Mouse (Mus musculus) kidney, postnatal 0 days (tissue): Measurements from ENCODE around the gene Mrpl22. TPM values are rescaled to one million over a fixed set of nuclear protein-coding genes. Genes with fewer than 3 reads are reported as not detected.

ENCODE experiments used
- ATAC-seq: fragments of 200-750 bp; cut with Nextera tagmentation; replicated peaks from 2 replicates; pipeline ENCODE4 v1.8.0; 2017; ENCODE audit warnings: low read depth, moderate number of reproducible peaks, moderate TSS enrichment, moderate library complexity; ENCODE audit not compliant: low FRiP score
- DNase-seq: peaks from one replicate; pipeline ENCODE4 v3.0.0-alpha.2; 2016; ENCODE audit warnings: low spot score
- H3K27ac ChIP-seq: fragments of 300-500 bp; sonication (generic); 2 replicates; pipeline ENCODE4 v1.5.1; 2014; ENCODE audit warnings: mild to moderate bottlenecking
- H3K27me3 ChIP-seq: fragments of 300-500 bp; sonication (generic); 2 replicates; pipeline ENCODE4 v1.6.1; 2014; ENCODE audit warnings: low read length, mixed read lengths; ENCODE audit not compliant: insufficient read depth
- H3K36me3 ChIP-seq: fragments of 300-500 bp; sonication (generic); 2 replicates; pipeline ENCODE4 v1.6.1; 2014; ENCODE audit warnings: low read length, mixed read lengths; ENCODE audit not compliant: insufficient read depth
- H3K4me1 ChIP-seq: fragments of 300-500 bp; sonication (generic); replicated peaks from 2 replicates; pipeline ENCODE4 v1.6.1; 2014; ENCODE audit warnings: antibody characterized with exemption, low read length, mixed read lengths; ENCODE audit not compliant: insufficient read depth
- H3K4me2 ChIP-seq: fragments of 300-500 bp; sonication (generic); 2 replicates; pipeline ENCODE4 v1.6.1; 2014; ENCODE audit warnings: mild to moderate bottlenecking, low read length, moderate library complexity, mixed read lengths
- H3K4me3 ChIP-seq: fragments of 300-500 bp; sonication (generic); replicated peaks from 2 replicates; pipeline ENCODE4 v1.5.1; 2014; ENCODE audit warnings: low read depth, low read length
- H3K9ac ChIP-seq: fragments of 300-500 bp; sonication (generic); 2 replicates; pipeline ENCODE4 v1.6.1; 2014; ENCODE audit warnings: low read depth, low read length
- H3K9me3 ChIP-seq: fragments of 300-500 bp; sonication (generic); replicated peaks from 2 replicates; pipeline ENCODE4 v1.6.1; 2016; ENCODE audit warnings: low read length, inconsistent platforms, mixed read lengths
- CTCF ChIP-seq: IDR thresholded peaks from 2 replicates; pipeline ENCODE4 v1.5.1; 2016; ENCODE audit warnings: antibody characterized with exemption, low read depth, mild to moderate bottlenecking, moderate library complexity
- WGBS: fragments of 180-500 bp; shearing (Covaris S2); extraction: QIAGEN DNeasy Blood & Tissue Kit; methylation state at CpG from one replicate; pipeline ENCODE4 v1.1.7; 2014; 5-methylcytosine and 5-hydroxymethylcytosine counted together
- polyA plus RNA-seq: library from polyadenylated mRNA; unstranded; fragments of >200 nt; fragmentation: Nextera tagmentation; extraction: Ambion mirVana; gene quantifications from 2 replicates; pipeline ENCODE4 v1.2.1, GENCODE M21; 2015

The Mrpl22 gene
- 139 and 146 TPM in 2 replicates for polyA plus RNA-seq

DNA sequence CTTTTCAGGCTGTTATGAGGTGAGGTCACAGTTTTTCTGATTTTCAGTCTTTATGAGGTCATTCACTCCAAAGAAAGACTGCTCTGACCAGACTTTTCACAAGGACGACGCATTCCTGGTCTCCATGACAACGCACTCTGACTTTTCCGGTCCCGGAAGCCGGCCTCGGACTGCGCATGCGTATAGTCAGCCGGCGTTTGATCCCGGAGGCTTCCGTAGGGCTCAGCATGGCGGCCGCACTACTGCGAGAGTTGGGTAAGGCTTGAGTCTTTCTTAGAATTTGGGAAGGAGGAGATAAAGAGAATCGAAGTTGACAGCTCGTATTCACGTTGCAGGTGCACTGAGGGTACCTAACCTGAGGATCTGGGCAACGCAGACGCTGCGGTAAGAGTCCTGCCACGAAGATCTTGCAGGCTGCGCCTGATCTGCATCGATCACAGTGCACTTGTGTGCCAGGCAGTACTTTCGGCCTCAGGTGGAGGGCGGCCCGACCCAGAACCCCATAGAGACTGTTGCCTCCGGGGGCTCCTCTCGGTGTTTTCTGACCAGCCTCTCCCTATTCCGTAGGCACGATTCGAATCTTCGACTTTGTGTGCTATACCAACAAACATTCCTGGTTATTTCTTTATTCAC, at the start of gene Mrpl22:
Gene Mrpl22 (plus strand): TSS at position 203 of the 633 bp plus-strand sequence.
- no peaks in the 10 kb centered on the region for H3K27me3 ChIP-seq
- H3K4me2 ChIP-seq, result peak within 1 kb of the TSS; percentile 65
- H3K9me3 ChIP-seq, result no peaks in the 10 kb centered on the region
- peak; percentile 72 for ATAC-seq
- peak within 1 kb of the TSS; percentile 75 for H3K4me3 ChIP-seq
- DNase-seq, result peak; percentile 98
- H3K27ac ChIP-seq, result peak within 1 kb of the TSS; percentile 81
- H3K9ac ChIP-seq, result peak within 1 kb of the TSS; percentile 76
- under 1% methylated on average over 34 of the region's 34 CpGs for WGBS
- H3K36me3 ChIP-seq, result peaks cover 20% of the 10 kb centered on the region; the same call in 1 of the 2 replicates
- TF ChIP-seq CTCF, result no peak
- H3K4me1 ChIP-seq, result 0 out of 2 replicates have a peak, but pooled peaks cover 3% of the 10 kb centered on the region

DNA sequence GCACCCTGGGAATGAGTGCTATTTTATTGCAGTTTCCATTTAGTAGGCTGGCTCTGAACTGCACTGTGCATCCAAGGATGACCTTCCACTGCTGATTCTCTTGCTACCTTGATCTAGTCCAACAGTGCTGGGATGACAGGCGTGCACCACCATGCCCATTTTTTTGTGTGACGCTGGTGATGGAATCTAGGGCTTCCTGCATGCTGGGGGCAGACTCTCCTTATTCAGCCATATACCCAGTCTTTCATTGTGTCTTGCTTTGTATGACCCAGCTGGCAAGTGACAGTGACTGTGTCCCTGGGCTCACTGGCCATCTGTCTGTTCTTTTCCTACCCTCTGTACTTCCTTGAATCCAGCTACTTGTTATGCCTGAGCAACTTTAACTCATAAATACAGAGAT, 47.8 kb upstream of the Mrpl22 start:
- TF ChIP-seq CTCF, result no peak
- no peaks in the 10 kb centered on the region for H3K27me3 ChIP-seq
- H3K4me1 ChIP-seq, result no peaks in the 10 kb centered on the region
- no peak overlapping the region for H3K27ac ChIP-seq
- WGBS, result 90% methylated on average over 2 of the region's 2 CpGs
- DNase-seq (no peak), ATAC-seq (no peak)
- H3K4me3 ChIP-seq, result no peak overlapping the region
- peaks cover 48% of the 10 kb centered on the region for H3K36me3 ChIP-seq
- H3K9me3 ChIP-seq, result no peaks in the 10 kb centered on the region
- no peak overlapping the region for H3K9ac ChIP-seq
- no peak overlapping the region for H3K4me2 ChIP-seq

DNA sequence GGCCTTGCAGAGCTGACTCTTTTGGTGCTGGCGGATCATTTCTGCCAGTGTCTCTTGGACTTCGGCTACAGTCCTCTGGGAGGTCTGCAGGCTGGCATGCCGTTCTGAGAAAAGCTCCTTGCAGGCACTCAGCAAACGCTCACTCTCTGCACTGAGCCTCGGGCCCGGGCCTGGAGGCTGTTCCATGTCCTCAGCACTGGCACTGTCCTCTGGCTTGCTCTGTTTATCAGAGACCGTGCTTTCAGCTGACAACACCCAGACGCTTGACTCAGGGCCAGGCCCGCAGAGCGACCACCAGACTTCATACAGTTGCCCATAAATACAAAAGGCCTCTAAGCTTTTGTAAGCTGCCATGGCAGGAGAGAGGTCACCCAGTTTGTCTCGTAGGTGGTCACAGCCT, 46.4 kb upstream of the Mrpl22 start:
- no peak for TF ChIP-seq CTCF

DNA sequence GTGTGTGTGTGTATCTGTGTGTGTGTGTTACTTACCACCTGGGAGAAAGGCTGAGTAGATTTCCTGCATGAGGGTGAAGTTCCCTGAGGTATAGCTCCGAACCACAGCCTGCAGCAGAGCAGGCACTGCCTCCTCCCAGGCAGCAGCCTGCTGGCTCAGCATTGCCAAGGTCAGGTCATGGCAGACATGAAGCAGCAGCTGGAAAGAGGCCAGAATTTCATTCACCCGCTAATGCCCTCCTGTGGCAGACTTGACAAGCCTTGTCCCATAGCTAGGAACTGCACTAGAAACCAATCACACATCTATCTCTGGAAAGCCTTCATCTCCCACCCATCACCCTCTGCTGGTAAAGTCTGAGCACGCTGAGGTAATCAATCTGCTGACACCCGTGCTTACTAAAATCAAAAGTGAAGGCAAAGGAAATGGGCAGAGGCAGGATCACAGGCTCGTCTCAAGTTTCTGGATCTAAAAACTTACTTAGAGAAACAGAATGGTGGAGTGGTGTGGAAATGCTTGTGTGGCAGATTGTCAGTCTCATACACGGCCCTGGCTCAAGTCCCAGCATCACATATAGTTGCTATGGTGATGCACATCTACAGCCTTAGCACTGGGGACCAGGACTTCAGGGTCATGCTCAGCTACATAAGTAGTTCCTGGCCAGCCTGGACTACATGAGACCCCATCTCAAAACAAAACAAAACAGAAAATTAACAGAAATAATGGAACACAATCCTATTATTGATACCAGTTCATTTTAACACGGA, 44.9 kb upstream of the Mrpl22 start:
- Histone ChIP-seq H3K4me2 (no peak overlapping the region), H3K9ac (no peak overlapping the region), H3K4me3 (no peak overlapping the region), H3K4me1 (no peaks in the 10 kb centered on the region), H3K27ac (no peak overlapping the region), H3K27me3 (no peaks in the 10 kb centered on the region), H3K36me3 (peaks cover 44% of the 10 kb centered on the region), H3K9me3 (no peaks in the 10 kb centered on the region)
- 23% methylated on average over 7 of the region's 7 CpGs for WGBS
- TF ChIP-seq CTCF, result peak; percentile 58
- DNase-seq, result peak; percentile 75
- no peak for ATAC-seq

More for the DNA sequence above, 46.4 kb upstream of the Mrpl22 start:
- Histone ChIP-seq H3K9ac (no peak overlapping the region), H3K4me1 (no peaks in the 10 kb centered on the region), H3K4me3 (no peak overlapping the region), H3K27ac (no peak overlapping the region), H3K9me3 (no peaks in the 10 kb centered on the region), H3K27me3 (no peaks in the 10 kb centered on the region), H3K4me2 (no peak overlapping the region), H3K36me3 (peaks cover 44% of the 10 kb centered on the region)
- no peak for ATAC-seq
- no peak for DNase-seq
- 83% methylated on average over 11 of the region's 11 CpGs for WGBS

DNA sequence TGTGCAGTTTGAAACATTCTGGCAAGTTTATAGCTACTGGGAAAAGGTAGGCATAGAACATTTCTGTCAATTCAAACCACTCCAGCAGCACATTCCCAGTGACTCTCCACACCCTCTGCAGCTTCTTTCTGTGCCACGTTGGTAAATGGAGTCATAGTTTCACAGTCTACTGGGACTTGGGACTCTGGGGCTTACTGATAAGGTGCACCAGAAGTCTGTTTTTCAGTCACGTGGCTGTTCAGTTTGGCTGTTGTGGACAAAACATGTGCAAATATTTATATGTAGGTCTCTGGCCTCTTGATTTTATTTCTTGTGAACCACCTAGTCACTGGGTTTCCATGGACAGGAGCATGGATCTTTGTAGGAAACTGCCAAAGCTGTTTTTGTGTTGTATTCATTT, 43.9 kb upstream of the Mrpl22 start:
- Histone ChIP-seq H3K27me3 (no peaks in the 10 kb centered on the region), H3K4me1 (no peaks in the 10 kb centered on the region), H3K4me2 (no peak overlapping the region), H3K9ac (no peak overlapping the region), H3K27ac (no peak overlapping the region), H3K9me3 (no peaks in the 10 kb centered on the region), H3K36me3 (peaks cover 42% of the 10 kb centered on the region), H3K4me3 (no peak overlapping the region)
- ATAC-seq (no peak), DNase-seq (no peak)
- 91% methylated on average over 2 of the region's 2 CpGs for WGBS
- no peak for TF ChIP-seq CTCF

DNA sequence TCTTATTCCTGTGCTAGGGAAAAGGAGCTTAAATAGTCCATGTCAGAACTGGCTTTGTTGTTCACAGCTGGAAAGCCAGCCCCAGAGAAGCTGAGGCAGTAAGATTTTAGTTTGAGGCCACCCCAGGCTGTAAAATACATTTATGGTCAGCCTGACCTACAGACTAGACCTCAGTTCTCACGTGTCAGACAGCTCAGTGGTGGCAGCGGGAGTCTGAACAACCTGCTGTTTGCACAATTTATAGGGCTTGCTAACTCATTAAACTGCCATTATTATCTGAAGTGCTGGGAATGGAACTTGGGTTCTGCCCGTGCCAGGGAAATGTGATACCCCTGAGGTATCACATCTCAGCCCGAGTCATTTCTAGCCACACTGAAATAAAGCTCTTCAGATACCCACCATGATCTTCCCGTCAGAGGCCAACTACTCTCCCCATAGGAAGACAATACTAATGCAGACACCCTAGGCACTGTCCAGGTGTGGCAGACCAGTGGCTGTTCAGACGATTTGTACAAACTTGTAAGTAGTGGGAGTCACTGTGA, 42.1 kb upstream of the Mrpl22 start:
- TF ChIP-seq CTCF, result no peak
- no peak overlapping the region for H3K9ac ChIP-seq
- H3K36me3 ChIP-seq, result peaks cover 55% of the 10 kb centered on the region
- 18% methylated on average over 6 of the region's 6 CpGs for WGBS
- no peak overlapping the region for H3K4me3 ChIP-seq
- H3K4me2 ChIP-seq, result no peak overlapping the region
- ATAC-seq (no peak; the same call in 1 of the 2 replicates), DNase-seq (peak; percentile 74)
- H3K9me3 ChIP-seq, result no peaks in the 10 kb centered on the region
- H3K27me3 ChIP-seq, result no peaks in the 10 kb centered on the region
- H3K4me1 ChIP-seq, result no peaks in the 10 kb centered on the region
- no peak overlapping the region for H3K27ac ChIP-seq
